ENCODE assay signal across 9 mouse cellular contexts in the genomic region with DNA sequence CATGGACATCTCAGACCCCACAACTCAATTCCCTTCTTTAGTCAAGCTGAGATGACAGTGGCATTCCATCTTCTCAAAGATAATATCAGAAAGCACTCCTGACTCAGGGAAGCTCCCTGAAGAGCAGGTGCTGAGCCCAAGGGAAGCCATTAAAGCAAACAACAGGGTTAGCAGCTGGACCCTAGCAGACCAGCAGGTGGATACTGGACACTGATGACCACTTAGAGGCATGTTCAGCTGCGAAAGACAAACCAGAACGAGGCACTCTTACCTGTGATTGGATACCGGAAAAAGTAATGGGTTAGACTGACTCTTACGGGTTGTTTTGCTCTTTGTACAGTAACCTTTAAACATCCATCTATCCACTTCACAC. TPM values are rescaled to one million over a fixed set of nuclear protein-coding genes. Genes with fewer than 3 reads are reported as not detected.
DNase-seq lines count a peak whose midpoint lies in the region; ATAC-seq and TF ChIP-seq lines count a peak whose summit lies in the region.
"Had no signal": no experiment of that assay in that cellular context is flagged by ENCODE, and none has a peak within 500 bp of the region (broad histone marks: within the 10 kb centered on the region; RNA-seq: fewer than 3 reads in every experiment).

No protein-coding gene starts in this region.

- H3K9ac ChIP-seq in heart, embryonic 14.5 days (ENCODE audit: low read length): no peak overlapping the region
- no peak overlapping the region for H3K9ac ChIP-seq in stomach, embryonic 15.5 days
- no peak overlapping the region for H3K9ac ChIP-seq in stomach, postnatal 0 days (ENCODE audit: low read length)
- no peak overlapping the region for H3K9ac ChIP-seq in liver, embryonic 15.5 days

- peaks cover 4% of the 10 kb centered on the region; the same call in 1 of the 2 replicates for H3K9me3 ChIP-seq in heart, embryonic 14.5 days (ENCODE audit: control insufficient read depth, low read length)
- H3K9me3 ChIP-seq in stomach, embryonic 15.5 days: no peaks in the 10 kb centered on the region
- H3K9me3 ChIP-seq in stomach, postnatal 0 days (ENCODE audit: control insufficient read depth, low read length): 0 out of 2 replicates have a peak, but pooled peaks cover 3% of the 10 kb centered on the region
- H3K9me3 ChIP-seq in liver, embryonic 15.5 days (replicated peaks): no peaks in the 10 kb centered on the region

- H3K4me3 ChIP-seq in heart, embryonic 14.5 days (ENCODE audit: control insufficient read depth in 1 of 2, insufficient read depth in 1 of 2, low read depth in 1 of 2, low read length in 2 of 2): no peak overlapping the region; a peak in 1 of 4 replicates
- H3K4me3 ChIP-seq in stomach, embryonic 15.5 days (replicated peaks): 0 out of 2 replicates have a peak overlapping the region, but pooled peaks have one; percentile 43
- no peak overlapping the region for H3K4me3 ChIP-seq in stomach, postnatal 0 days (ENCODE audit: low read depth, low read length)
- H3K4me3 ChIP-seq in liver, embryonic 15.5 days (replicated peaks): no peak overlapping the region
- peak overlapping the region; percentile 58 for H3K4me3 ChIP-seq in small intestine, adult 2 months (ENCODE audit: low read depth, low read length)

- TF ChIP-seq CTCF in stomach, postnatal 0 days (IDR thresholded peaks at IDR 0.05; ENCODE audit: low read depth): no peak
- TF ChIP-seq CTCF in small intestine, adult 2 months (IDR thresholded peaks at IDR 0.05; ENCODE audit: extremely low read depth, insufficient read length, insufficient replicate concordance, low read depth, low read length): no peak

- ATAC-seq in heart, embryonic 14.5 days (ENCODE audit: insufficient number of reproducible peaks, insufficient read depth, low FRiP score, low read depth): no peak
- no peak for ATAC-seq in stomach, embryonic 15.5 days (ENCODE audit: insufficient read depth, low FRiP score, low read depth)
- no peak for ATAC-seq in stomach, postnatal 0 days (ENCODE audit: low FRiP score, low TSS enrichment)
- ATAC-seq in liver, embryonic 15.5 days (ENCODE audit: insufficient read depth): no peak

- no peak for TF ChIP-seq EP300 in stomach, postnatal 0 days (optimal IDR thresholded peaks at IDR 0.05)

- WGBS in heart, embryonic 14.5 days: 71% methylated on average over 4 of the region's 4 CpGs
- whole genome bisulfite sequencing in stomach, embryonic 15.5 days: 69% methylated on average over 4 of the region's 4 CpGs
- WGBS in stomach, postnatal 0 days: 63% methylated on average over 4 of the region's 4 CpGs
- WGBS in liver, embryonic 15.5 days (ENCODE audit: insufficient replicate concordance): 49% methylated on average over 4 of the region's 4 CpGs
- WGBS in small intestine, adult 2 months: 70% methylated on average over 4 of the region's 4 CpGs

- peaks cover 5 to 10% of the 10 kb centered on the region in 2 experiments; a peak in 3 of 4 replicates for H3K4me1 ChIP-seq in heart, embryonic 14.5 days (ENCODE audit: control insufficient read depth in 2 of 2, insufficient read depth in 2 of 2, low read length in 2 of 2)
- H3K4me1 ChIP-seq in stomach, embryonic 15.5 days: peaks cover 7% of the 10 kb centered on the region
- H3K4me1 ChIP-seq in stomach, postnatal 0 days (replicated peaks; ENCODE audit: control insufficient read depth, insufficient read depth): 0 out of 2 replicates have a peak, but pooled peaks cover 3% of the 10 kb centered on the region
- no peaks in the 10 kb centered on the region for H3K4me1 ChIP-seq in liver, embryonic 15.5 days (replicated peaks)
- H3K4me1 ChIP-seq in small intestine, adult 2 months (ENCODE audit: control insufficient read depth, insufficient read depth, insufficient read length, low read length): no peaks in the 10 kb centered on the region

- peak overlapping the region; percentile 93 for H3K4me2 ChIP-seq in heart, embryonic 14.5 days (ENCODE audit: low read length)
- H3K4me2 ChIP-seq in stomach, embryonic 15.5 days: no peak overlapping the region
- H3K4me2 ChIP-seq in stomach, postnatal 0 days (replicated peaks; ENCODE audit: low read depth): no peak overlapping the region
- H3K4me2 ChIP-seq in liver, embryonic 15.5 days: peak overlapping the region; percentile 58; the same call in 1 of the 2 replicates

- DNase-seq in heart, adult 9 months (ENCODE audit: low spot score in 2 of 2): no peak
- DNase-seq in stomach, postnatal 0 days (ENCODE audit: low spot score): no peak
- DNase-seq in spleen, postnatal 36 days (ENCODE audit: low spot score in 2 of 2): no peak
- DNase-seq in lung, postnatal 4 days: no peak
- DNase-seq: adrenal gland, adult 8-10 months had no signal

- no peak overlapping the region for H3K27ac ChIP-seq in heart, embryonic 14.5 days (replicated peaks in 1 of 2; ENCODE audit: control insufficient read depth in 1 of 2, insufficient read depth in 1 of 2, low read depth in 2 of 2, low read length in 2 of 2)
- H3K27ac ChIP-seq in stomach, embryonic 15.5 days: no peak overlapping the region
- no peak overlapping the region for H3K27ac ChIP-seq in stomach, postnatal 0 days (replicated peaks)
- no peak overlapping the region for H3K27ac ChIP-seq in liver, embryonic 15.5 days (replicated peaks)
- no peak overlapping the region for H3K27ac ChIP-seq in small intestine, adult 2 months (ENCODE audit: insufficient read depth, low read depth, low read length)

- TF ChIP-seq POLR2A in small intestine, adult 2 months (IDR thresholded peaks at IDR 0.05; ENCODE audit: low read depth, low read length): no peak

- no peaks in the 10 kb centered on the region for H3K36me3 ChIP-seq in heart, embryonic 14.5 days (ENCODE audit: control insufficient read depth, insufficient read depth, low read length)
- H3K36me3 ChIP-seq in stomach, embryonic 15.5 days: no peaks in the 10 kb centered on the region
- H3K36me3 ChIP-seq in stomach, postnatal 0 days (ENCODE audit: control insufficient read depth, insufficient read depth, low read length): no peaks in the 10 kb centered on the region
- no peaks in the 10 kb centered on the region for H3K36me3 ChIP-seq in liver, embryonic 15.5 days (replicated peaks)
- no peaks in the 10 kb centered on the region for H3K36me3 ChIP-seq in small intestine, adult 2 months (ENCODE audit: control insufficient read depth, insufficient read depth, low read length)

- peaks cover 9% of the 10 kb centered on the region for H3K27me3 ChIP-seq in heart, embryonic 14.5 days (ENCODE audit: control insufficient read depth, insufficient read depth, low read length)
- H3K27me3 ChIP-seq in stomach, embryonic 15.5 days (replicated peaks): 0 out of 2 replicates have a peak, but pooled peaks cover 8% of the 10 kb centered on the region
- H3K27me3 ChIP-seq in stomach, postnatal 0 days (ENCODE audit: control insufficient read depth, insufficient read depth, low read length): no peaks in the 10 kb centered on the region
- H3K27me3 ChIP-seq in liver, embryonic 15.5 days: peaks cover 15% of the 10 kb centered on the region
- peaks cover 3% of the 10 kb centered on the region; the same call in 1 of the 2 replicates for H3K27me3 ChIP-seq in small intestine, adult 2 months (ENCODE audit: control insufficient read depth, insufficient read depth, low read length)

RNA-seq across cellular contexts. Expression of gene Pkib, which starts 1.1 kb away (rescaled TPM):
- polyA plus RNA-seq in heart, embryonic 14.5 days (2014; fragmentation: Nextera tagmentation; extraction: Ambion mirVana): 2.0 and 2.6 TPM in 2 replicates
- 1.7 and 1.8 TPM in 2 replicates for polyA plus RNA-seq in stomach, embryonic 15.5 days (2015; fragmentation: Nextera tagmentation; extraction: Ambion mirVana)
- polyA plus RNA-seq in stomach, postnatal 0 days (2015; fragmentation: Nextera tagmentation; extraction: Ambion mirVana): 1.8 and 2.1 TPM in 2 replicates
- polyA plus RNA-seq in liver, embryonic 15.5 days (2015; fragmentation: Nextera tagmentation; extraction: Ambion mirVana): 0.88 and 1.1 TPM in 2 replicates
- 0.61 and 0.99 TPM in 2 replicates for polyA plus RNA-seq in small intestine, adult 2 months (2012; rRNA removed)

Comparison
In these comparisons a context has a peak if more than half of its experiments do, and no peak if none do; other contexts are left out.
1. H3K4me3 ChIP-seq: peak in stomach, embryonic 15.5 days (single experiment) and small intestine, adult 2 months (single experiment); none in heart, embryonic 14.5 days (0 of 2), stomach, postnatal 0 days (single experiment) and liver, embryonic 15.5 days (single experiment).
2. H3K4me2 ChIP-seq: peak in heart, embryonic 14.5 days (single experiment) and liver, embryonic 15.5 days (single experiment); none in stomach, embryonic 15.5 days (single experiment) and stomach, postnatal 0 days (single experiment).